Mouse (Mus musculus): ENCODE measurements around the gene Ugt1a5.

The Ugt1a5 gene

GRCm38 (mm10) chr1:88262255-88262654 is 96.4 kb downstream of the Ugt1a5 start:
- DNase-seq (ENCODE audit: low spot score): no peak

GRCm38 (mm10) chr1:88262961-88263360 is 97.1 kb downstream of the Ugt1a5 start:
- DNase-seq (ENCODE audit: low spot score): no peak

- DNase-seq (ENCODE audit: low spot score): no peak
Measured at GRCm38 (mm10) chr1:88263778-88264177, 98.0 kb downstream of the Ugt1a5 start.

- DNase-seq (ENCODE audit: low spot score): no peak
Measured at GRCm38 (mm10) chr1:88264237-88264868, 98.5 kb downstream of the Ugt1a5 start.

- DNase-seq (ENCODE audit: low spot score): no peak
Measured at GRCm38 (mm10) chr1:88264869-88265240, 99.0 kb downstream of the Ugt1a5 start.

- DNase-seq (ENCODE audit: low spot score): no peak
Measured at GRCm38 (mm10) chr1:88266123-88266522, 100.3 kb downstream of the Ugt1a5 start.

- DNase-seq (ENCODE audit: low spot score): no peak
Measured at GRCm38 (mm10) chr1:88267489-88267888, 101.7 kb downstream of the Ugt1a5 start.

GRCm38 (mm10) chr1:88268070-88268469 is 102.3 kb downstream of the Ugt1a5 start:
- DNase-seq (ENCODE audit: low spot score): no peak
